Mouse (Mus musculus) liver, adult (tissue): ENCODE measurements around the gene Olfr573-ps1.

Experiments used
- GATA4 ChIP-seq: IDR thresholded peaks from 2 replicates; pipeline ENCODE4 v1.6.1; 2014; ENCODE audit warnings: mild to moderate bottlenecking, low read length; ENCODE audit not compliant: insufficient replicate concordance

Gene Olfr573-ps1

GRCm38 (mm10) chr7:102942475-102942874 lies at the start of gene Olfr573-ps1:
TSS of gene Olfr573-ps1 (minus strand) at chr7:102942575.
- no peak for TF ChIP-seq GATA4

- no peak for TF ChIP-seq GATA4
Observed at GRCm38 (mm10) chr7:102989224-102989623, 46.8 kb upstream of the Olfr573-ps1 start, which contains the start of gene Olfr578. TSS of gene Olfr578 (minus strand) at chr7:102989324.

GRCm38 (mm10) chr7:102975843-102976242 lies 33.5 kb upstream of the Olfr573-ps1 start, which contains the start of gene Olfr577:
TSS of gene Olfr577 (minus strand) at chr7:102975943.
- no peak for TF ChIP-seq GATA4

- no peak for TF ChIP-seq GATA4
Observed at GRCm38 (mm10) chr7:102974399-102974798, 32.0 kb upstream of the Olfr573-ps1 start.

- TF ChIP-seq GATA4 = no peak
Observed at GRCm38 (mm10) chr7:102962360-102962759, 20.0 kb upstream of the Olfr573-ps1 start, which contains the start of gene Olfr576. TSS of gene Olfr576 (plus strand) at chr7:102962660.

- no peak for TF ChIP-seq GATA4
Observed at GRCm38 (mm10) chr7:102958593-102958992, 16.2 kb upstream of the Olfr573-ps1 start, which contains the start of gene Olfr575. TSS of gene Olfr575 (minus strand) at chr7:102958775.

GRCm38 (mm10) chr7:102958137-102958536 lies 15.8 kb upstream of the Olfr573-ps1 start:
- TF ChIP-seq GATA4 = no peak

- no peak for TF ChIP-seq GATA4
Observed at GRCm38 (mm10) chr7:102950732-102951131, 8.4 kb upstream of the Olfr573-ps1 start.

GRCm38 (mm10) chr7:102948167-102948566 lies 5.8 kb upstream of the Olfr573-ps1 start, which contains the start of gene Olfr574:
TSS of gene Olfr574 (plus strand) at chr7:102948467.
- no peak for TF ChIP-seq GATA4

GRCm38 (mm10) chr7:102943417-102943816 lies 1.0 kb upstream of the Olfr573-ps1 start:
- no peak for TF ChIP-seq GATA4

- no peak for TF ChIP-seq GATA4
Observed at GRCm38 (mm10) chr7:102927105-102927504, 15.3 kb downstream of the Olfr573-ps1 start.

- no peak for TF ChIP-seq GATA4
Observed at GRCm38 (mm10) chr7:102924109-102924508, 18.3 kb downstream of the Olfr573-ps1 start, which contains the start of gene Olfr572. TSS of gene Olfr572 (plus strand) at chr7:102924409.

- no peak for TF ChIP-seq GATA4
Observed at GRCm38 (mm10) chr7:102919632-102920031, 22.7 kb downstream of the Olfr573-ps1 start.

- no peak for TF ChIP-seq GATA4
Observed at GRCm38 (mm10) chr7:102917032-102917875, 25.1 kb downstream of the Olfr573-ps1 start, which contains the start of gene Olfr571. TSS of gene Olfr571 (minus strand) at chr7:102917536.

GRCm38 (mm10) chr7:102916405-102916804 lies 26.0 kb downstream of the Olfr573-ps1 start:
- TF ChIP-seq GATA4 = no peak

- TF ChIP-seq GATA4 = no peak
Observed at GRCm38 (mm10) chr7:102915261-102915660, 27.1 kb downstream of the Olfr573-ps1 start.
